Mouse (Mus musculus): ENCODE results near the gene Hint1.

DNA sequence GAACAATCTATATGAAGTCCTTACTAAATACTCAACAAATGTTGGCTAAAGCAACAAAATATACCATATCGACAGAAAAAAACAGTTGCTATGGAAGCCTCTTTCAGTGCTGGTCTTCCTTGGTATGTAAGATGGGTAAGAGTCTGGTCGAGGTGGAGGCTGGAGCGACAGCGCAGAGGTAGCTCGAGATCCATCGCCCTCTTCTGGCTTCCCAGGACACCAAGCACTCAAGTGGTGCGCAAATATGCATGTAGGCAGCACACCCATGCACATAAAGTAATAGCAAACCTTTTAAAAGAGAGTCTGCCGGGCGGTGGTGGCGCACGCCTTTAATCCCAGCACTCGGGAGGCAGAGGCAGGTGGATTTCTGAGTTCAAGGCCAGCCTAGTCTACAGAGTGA, 14.5 kb upstream of the Hint1 start:
- TF ChIP-seq POLR2A (IDR thresholded peaks at IDR 0.05; ENCODE audit: extremely low read depth, insufficient read depth, low read length) (no peak), CTCF (IDR thresholded peaks at IDR 0.05; ENCODE audit: extremely low read depth, insufficient read depth, low read length) (no peak)

All from cortical plate, adult 2 months (tissue).